Mouse (Mus musculus) stomach, postnatal 0 days (tissue): ENCODE measurements at regions not wholly inside any gene's neighbourhood (a gene's known extent, or its start where the extent isn't known, plus 50 kb on each side); places are given as distances from the start of the nearest gene placed in this dataset.

Experiments used
- ATAC-seq: fragments of 200-750 bp; cut with Nextera tagmentation; 2 replicates; pipeline ENCODE4 v1.8.0; 2017; ENCODE audit not compliant: low FRiP score, low TSS enrichment
- DNase-seq: peaks from one replicate; pipeline ENCODE4 v3.0.0-alpha.2; 2016; ENCODE audit warnings: low spot score
- H3K27ac ChIP-seq: fragments of 300-500 bp; sonication (generic); replicated peaks from 2 replicates; pipeline ENCODE4 v1.5.1; 2014; ENCODE audit warnings: mild to moderate bottlenecking, control low read depth
- H3K27me3 ChIP-seq: fragments of 300-500 bp; sonication (generic); 2 replicates; pipeline ENCODE4 v1.6.1; 2014; ENCODE audit warnings: low read length; ENCODE audit not compliant: control insufficient read depth, insufficient read depth
- H3K36me3 ChIP-seq: fragments of 300-500 bp; sonication (generic); 2 replicates; pipeline ENCODE4 v1.6.1; 2014; ENCODE audit warnings: low read length, mixed read lengths; ENCODE audit not compliant: control insufficient read depth, insufficient read depth
- H3K4me1 ChIP-seq: fragments of 300-500 bp; sonication (generic); replicated peaks from 2 replicates; pipeline ENCODE4 v1.6.1; 2014; ENCODE audit warnings: antibody characterized with exemption; ENCODE audit not compliant: control insufficient read depth, insufficient read depth
- H3K4me2 ChIP-seq: fragments of 300-500 bp; sonication (generic); replicated peaks from 2 replicates; pipeline ENCODE4 v1.6.1; 2014; ENCODE audit warnings: low read depth, mild to moderate bottlenecking, control low read depth, moderate library complexity
- H3K4me3 ChIP-seq: fragments of 300-500 bp; sonication (generic); 2 replicates; pipeline ENCODE4 v1.5.1; 2014; ENCODE audit warnings: low read depth, low read length, control low read depth
- H3K9ac ChIP-seq: fragments of 300-500 bp; sonication (generic); 2 replicates; pipeline ENCODE4 v1.6.1; 2014; ENCODE audit warnings: mild to moderate bottlenecking, low read length, control low read depth, mixed read lengths
- H3K9me3 ChIP-seq: fragments of 300-500 bp; sonication (generic); 2 replicates; pipeline ENCODE4 v1.6.1; 2016; ENCODE audit warnings: low read length; ENCODE audit not compliant: control insufficient read depth
- CTCF ChIP-seq: IDR thresholded peaks from 2 replicates; pipeline ENCODE4 v1.5.1; 2016; ENCODE audit warnings: antibody characterized with exemption, low read depth, mild to moderate bottlenecking, moderate library complexity
- EP300 ChIP-seq: optimal IDR thresholded peaks from 2 replicates; pipeline ENCODE3; 2016; ENCODE audit warnings: antibody characterized with exemption
- WGBS: fragments of 180-500 bp; shearing (Covaris S2); extraction: QIAGEN DNeasy Blood & Tissue Kit; methylation state at CpG from one replicate; pipeline ENCODE4 v1.1.7; 2014; 5-methylcytosine and 5-hydroxymethylcytosine counted together

DNA sequence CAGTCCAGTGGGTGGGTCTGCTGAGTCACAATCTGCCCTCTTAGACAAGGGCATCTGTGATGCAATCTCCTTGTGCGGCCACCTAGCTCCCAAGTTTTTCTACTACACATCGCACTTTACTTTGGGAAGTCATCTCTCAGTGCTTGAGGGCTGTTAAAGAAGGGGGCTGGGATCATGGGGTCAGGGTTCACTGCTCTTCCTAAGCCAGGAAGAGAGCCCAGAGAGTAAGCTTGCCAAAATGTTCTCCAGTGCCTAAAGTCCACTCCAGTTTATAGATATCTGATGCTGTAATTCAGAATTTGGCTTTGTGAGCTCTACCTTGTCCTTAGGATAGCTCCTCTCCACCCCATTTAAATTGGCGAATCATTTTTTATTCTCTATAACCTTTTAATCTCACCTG is 347.2 kb downstream of the Zfp619 start:
- Histone ChIP-seq H3K4me2 (no peak overlapping the region), H3K36me3 (no peaks in the 10 kb centered on the region), H3K9me3 (no peaks in the 10 kb centered on the region), H3K27me3 (no peaks in the 10 kb centered on the region), H3K4me3 (no peak overlapping the region), H3K9ac (no peak overlapping the region), H3K27ac (no peak overlapping the region), H3K4me1 (no peaks in the 10 kb centered on the region)
- 88% methylated on average over 3 of the region's 3 CpGs for whole genome bisulfite sequencing
- TF ChIP-seq EP300 (no peak), CTCF (no peak)
- ATAC-seq (no peak), DNase-seq (no peak)

DNA sequence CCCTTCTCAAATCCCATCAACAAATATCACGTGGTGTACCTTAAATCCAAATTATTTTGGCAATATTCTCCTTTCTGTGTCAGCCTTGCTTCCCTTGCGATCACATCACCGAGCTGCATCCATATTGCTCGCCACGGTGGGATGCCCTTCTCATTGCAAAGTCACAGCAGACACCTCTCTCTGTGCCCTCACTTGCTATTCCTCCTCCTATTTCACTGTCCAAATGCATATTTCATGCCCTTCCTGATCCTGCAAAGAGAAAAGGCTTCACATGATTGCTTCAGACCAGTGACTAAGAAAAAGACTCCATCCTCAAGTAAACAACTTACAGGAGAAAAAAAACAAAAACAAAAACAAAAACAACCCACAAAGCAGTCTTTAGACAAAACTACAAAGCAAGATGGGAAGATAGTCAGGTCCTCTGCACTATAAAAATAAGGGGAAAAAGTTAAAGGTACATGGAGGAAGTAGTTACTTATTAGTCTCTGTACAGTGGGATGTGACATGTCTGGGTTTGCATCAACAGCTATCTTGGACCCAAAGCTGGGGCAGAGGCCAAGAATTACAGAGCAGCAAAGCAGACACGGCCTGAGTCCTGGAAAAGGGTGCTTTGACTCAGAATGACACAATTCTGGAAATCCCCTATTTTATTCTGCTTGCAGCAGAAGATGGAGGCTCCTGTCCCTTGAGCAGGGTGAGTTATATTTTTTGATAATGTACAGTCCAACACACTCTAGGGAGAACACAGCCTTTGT is 349.3 kb downstream of the Zfp619 start:
- no peak overlapping the region for H3K9ac ChIP-seq
- WGBS: 69% methylated on average over 6 of the region's 6 CpGs
- no peak for ATAC-seq
- H3K4me1 ChIP-seq: no peaks in the 10 kb centered on the region
- DNase-seq: no peak
- TF ChIP-seq EP300: no peak
- H3K4me2 ChIP-seq: no peak overlapping the region
- H3K9me3 ChIP-seq: no peaks in the 10 kb centered on the region
- no peak overlapping the region for H3K27ac ChIP-seq
- no peaks in the 10 kb centered on the region for H3K36me3 ChIP-seq
- no peaks in the 10 kb centered on the region for H3K27me3 ChIP-seq
- H3K4me3 ChIP-seq: no peak overlapping the region

DNA sequence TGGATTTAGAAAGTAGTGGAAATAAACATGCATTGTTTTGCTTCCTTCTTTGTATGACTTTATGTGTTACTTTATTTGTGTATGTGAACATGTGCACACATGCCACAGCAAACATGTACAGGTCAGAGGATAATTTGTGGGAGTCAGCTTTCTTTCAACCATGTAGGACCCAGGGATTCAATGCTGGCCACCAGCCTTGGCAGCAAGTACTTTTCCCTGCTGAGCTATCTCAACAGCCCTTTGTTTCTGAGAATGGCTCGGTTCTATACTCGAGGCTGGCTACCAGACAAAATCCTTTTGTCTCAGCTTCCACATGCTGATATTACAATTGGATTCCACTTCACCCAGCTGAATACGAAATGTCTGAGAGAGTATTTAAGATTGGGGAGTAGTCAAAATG is 349.9 kb downstream of the Zfp619 start:
- Histone ChIP-seq H3K9me3 (no peaks in the 10 kb centered on the region), H3K4me2 (no peak overlapping the region), H3K27me3 (no peaks in the 10 kb centered on the region), H3K4me1 (no peaks in the 10 kb centered on the region), H3K9ac (no peak overlapping the region), H3K36me3 (no peaks in the 10 kb centered on the region), H3K27ac (no peak overlapping the region), H3K4me3 (no peak overlapping the region)
- no peak for DNase-seq
- TF ChIP-seq CTCF (no peak), EP300 (no peak)
- ATAC-seq: no peak
- WGBS: 43% methylated on average over 3 of the region's 3 CpGs

DNA sequence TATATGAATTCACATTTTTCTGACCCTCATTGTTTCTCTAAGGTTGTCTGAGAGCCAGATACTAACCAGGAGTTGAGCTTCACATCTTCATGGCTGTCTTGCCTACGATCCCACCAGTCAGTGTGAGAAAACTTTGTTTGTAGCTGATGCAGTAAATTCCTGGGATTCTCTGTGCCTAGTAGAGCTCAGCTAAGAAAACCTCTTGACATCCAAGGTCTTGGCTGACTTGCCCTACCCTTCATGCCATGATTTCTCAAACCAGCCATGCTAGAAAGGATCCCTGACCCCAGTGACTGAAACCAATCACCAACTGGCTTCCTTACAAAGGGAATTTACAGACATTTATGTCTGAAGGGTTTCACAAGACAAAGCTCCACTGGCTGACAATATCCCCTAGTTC is 364.5 kb downstream of the Zfp619 start:
- no peaks in the 10 kb centered on the region for H3K4me1 ChIP-seq
- H3K4me3 ChIP-seq: no peak overlapping the region
- no peak for TF ChIP-seq CTCF
- no peak for TF ChIP-seq EP300
- no peak overlapping the region for H3K4me2 ChIP-seq
- H3K9me3 ChIP-seq: no peaks in the 10 kb centered on the region
- no peak overlapping the region for H3K27ac ChIP-seq
- ATAC-seq (no peak), DNase-seq (no peak)
- 65% methylated on average over 1 of the region's 1 CpGs for WGBS
- no peaks in the 10 kb centered on the region for H3K27me3 ChIP-seq
- no peak overlapping the region for H3K9ac ChIP-seq
- H3K36me3 ChIP-seq: no peaks in the 10 kb centered on the region

DNA sequence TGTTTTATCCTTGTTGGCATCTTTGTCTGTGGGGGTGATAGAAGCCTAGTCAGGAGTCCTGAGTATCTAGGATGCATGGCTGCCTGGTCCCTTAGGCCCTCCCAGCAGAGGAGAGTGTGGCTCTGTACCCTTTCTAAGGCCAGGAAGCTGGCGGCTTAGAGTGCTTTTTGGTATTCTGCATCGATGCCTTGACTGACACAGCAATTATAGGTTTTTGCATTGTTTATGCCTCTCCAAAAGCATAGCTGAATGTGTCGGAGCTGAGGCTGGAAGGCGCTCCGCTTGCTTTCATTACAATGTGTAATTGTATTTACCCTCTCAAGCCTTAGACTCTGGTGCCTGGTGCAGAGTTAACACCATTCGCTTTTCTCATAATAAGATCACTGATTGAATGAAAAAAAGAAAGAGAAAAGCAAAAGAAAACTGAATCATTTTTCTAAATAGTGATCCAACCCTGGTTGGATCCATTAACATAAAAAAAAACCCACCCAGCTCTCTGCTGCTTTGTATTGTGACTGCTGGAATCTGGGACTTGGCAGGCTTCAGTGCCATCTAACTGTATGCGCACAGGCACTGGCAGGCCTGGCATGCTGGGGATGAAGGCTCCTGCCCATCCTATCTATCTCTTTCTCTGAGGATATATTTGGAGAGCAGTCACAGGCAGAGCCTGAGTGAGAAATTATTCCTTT is 376.8 kb downstream of the Zfp619 start:
- no peaks in the 10 kb centered on the region for H3K36me3 ChIP-seq
- no peaks in the 10 kb centered on the region for H3K9me3 ChIP-seq
- no peak overlapping the region for H3K4me3 ChIP-seq
- 79% methylated on average over 7 of the region's 7 CpGs for WGBS
- TF ChIP-seq EP300 (no peak), CTCF (no peak)
- ATAC-seq (no peak), DNase-seq (no peak)
- no peak overlapping the region for H3K9ac ChIP-seq
- H3K27ac ChIP-seq: no peak overlapping the region
- no peaks in the 10 kb centered on the region for H3K27me3 ChIP-seq
- H3K4me2 ChIP-seq: no peak overlapping the region
- no peaks in the 10 kb centered on the region for H3K4me1 ChIP-seq

DNA sequence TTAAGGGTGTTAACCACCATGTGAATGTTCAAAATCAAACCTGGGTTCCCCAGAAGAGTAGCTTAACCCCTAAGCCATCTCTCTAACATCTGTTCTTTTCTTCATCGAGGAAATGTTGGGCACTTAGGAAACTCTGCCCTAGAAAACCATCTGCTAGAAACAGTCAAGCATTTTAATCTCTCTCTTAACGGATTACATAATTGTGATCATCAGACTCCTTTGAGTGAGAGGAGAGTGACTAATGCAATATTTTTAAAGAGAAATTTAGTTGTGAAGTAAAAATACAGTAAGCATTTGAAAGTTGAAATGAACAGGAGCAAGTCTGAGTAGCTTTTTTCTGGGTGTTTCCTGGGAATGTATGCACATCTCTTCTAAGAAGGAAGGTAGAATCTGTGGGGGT is 379.4 kb downstream of the Zfp619 start:
- 75% methylated on average over 2 of the region's 2 CpGs for WGBS
- TF ChIP-seq CTCF (no peak), EP300 (no peak)
- Histone ChIP-seq H3K4me3 (no peak overlapping the region), H3K4me1 (no peaks in the 10 kb centered on the region), H3K27ac (no peak overlapping the region), H3K4me2 (no peak overlapping the region), H3K9me3 (no peaks in the 10 kb centered on the region), H3K9ac (no peak overlapping the region), H3K27me3 (no peaks in the 10 kb centered on the region), H3K36me3 (no peaks in the 10 kb centered on the region)
- no peak for DNase-seq
- no peak for ATAC-seq
